Mouse (Mus musculus) embryonic fibroblast, embryonic 13.5 days (primary cell): ENCODE data around the gene Nsun4.

Experiments
- CTCF ChIP-seq: IDR thresholded peaks from 2 replicates; pipeline ENCODE4 v1.5.1; 2011; ENCODE audit warnings: mild to moderate bottlenecking, control low read depth, low read length, moderate library complexity, borderline replicate concordance; ENCODE audit not compliant: insufficient read depth
- POLR2A ChIP-seq: IDR thresholded peaks from 2 replicates; pipeline ENCODE4 v1.6.1; 2011; ENCODE audit warnings: low read depth, mild to moderate bottlenecking, control low read depth, low read length, moderate library complexity

- no peak for TF ChIP-seq CTCF
- TF ChIP-seq POLR2A, result no peak
These were observed 64.3 kb downstream of the Nsun4 start for GRCm38 (mm10) chr4:115989382-115989781.
